Mouse (Mus musculus): ENCODE results near the gene Serinc2.

DNA sequence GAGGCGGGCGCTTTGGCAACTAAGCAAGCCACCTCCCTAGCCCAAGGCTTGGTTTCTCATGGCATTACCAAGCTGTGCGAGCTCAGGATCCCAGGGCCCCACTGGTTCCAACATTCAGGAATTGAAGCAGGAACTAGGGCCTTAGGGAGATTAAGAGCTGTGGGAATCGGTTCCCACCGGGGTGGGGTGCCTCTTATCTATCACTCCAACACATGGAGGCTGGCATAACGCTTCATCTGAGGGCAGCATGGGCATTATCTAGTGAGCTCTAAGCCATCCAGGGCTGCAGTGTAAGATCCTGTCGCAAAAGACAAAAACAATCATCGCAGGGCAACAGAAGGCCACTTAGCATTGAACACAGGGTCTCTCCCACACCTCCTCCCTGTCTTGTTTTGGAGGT lies 15.5 kb upstream of the Serinc2 start:
- TF ChIP-seq CTCF (IDR thresholded peaks at IDR 0.05; ENCODE audit: insufficient read depth, low read depth, low read length) (no peak), POLR2A (IDR thresholded peaks at IDR 0.05; ENCODE audit: insufficient read depth, low read depth, low read length) (no peak)
